Comparison of ENCODE assay signal across 29 mouse cellular contexts in genomic region chr9:107330791-107331190, GRCm38 (mm10). TPM values are rescaled to one million over a fixed set of nuclear protein-coding genes. Genes with fewer than 3 reads are reported as not detected.
DNase-seq lines count a peak whose midpoint lies in the region; ATAC-seq and TF ChIP-seq lines count a peak whose summit lies in the region.
"Had no signal": no experiment of that assay in that cellular context is flagged by ENCODE, and none has a peak within 500 bp of the region (broad histone marks: within the 10 kb centered on the region; RNA-seq: fewer than 3 reads in every experiment).

No protein-coding gene starts in this region.

- WGBS in kidney, adult 2 months: 58% methylated on average over 6 of the region's 6 CpGs
- 84% methylated on average over 6 of the region's 6 CpGs for WGBS in kidney, embryonic 14.5 days
- 80% methylated on average over 6 of the region's 6 CpGs for WGBS in kidney, embryonic 16.5 days

- ATAC-seq in kidney, embryonic 14.5 days (ENCODE audit: low FRiP score, low TSS enrichment): no peak
- no peak for ATAC-seq in kidney, embryonic 16.5 days (ENCODE audit: low FRiP score, low TSS enrichment)
- ATAC-seq: activated CD4-positive, CD25-positive, alpha-beta regulatory T cell, adult 4 months; CD4-positive, CD25-positive, alpha-beta regulatory T cell, adult 4 months; forebrain, embryonic 14.5 days; forebrain, embryonic 16.5 days; Patski had no signal

- no peak for TF ChIP-seq POLR2A in kidney, adult 2 months (IDR thresholded peaks at IDR 0.05; ENCODE audit: low read depth, low read length)

- no peaks in the 10 kb centered on the region for H3K9me3 ChIP-seq in kidney, embryonic 14.5 days (ENCODE audit: control insufficient read depth, low read length)
- H3K9me3 ChIP-seq in kidney, embryonic 16.5 days (ENCODE audit: low read length): no peaks in the 10 kb centered on the region
- H3K9me3 ChIP-seq: embryonic facial prominence, embryonic 13.5 days; embryonic facial prominence, embryonic 15.5 days; forebrain, embryonic 10.5 days; forebrain, embryonic 12.5 days; G1E had no signal

- H3K9ac ChIP-seq in kidney, embryonic 14.5 days (ENCODE audit: low read depth, low read length): no peak overlapping the region
- no peak overlapping the region for H3K9ac ChIP-seq in kidney, embryonic 16.5 days (replicated peaks; ENCODE audit: low read length)
- H3K9ac ChIP-seq: embryonic facial prominence, embryonic 13.5 days; embryonic facial prominence, embryonic 15.5 days; forebrain, embryonic 12.5 days had no signal

- no peaks in the 10 kb centered on the region for H3K27me3 ChIP-seq in kidney, adult 2 months (replicated peaks; ENCODE audit: control insufficient read depth, insufficient read depth, low read length)
- no peaks in the 10 kb centered on the region for H3K27me3 ChIP-seq in kidney, embryonic 14.5 days (ENCODE audit: control insufficient read depth, insufficient read depth, low read length)
- H3K27me3 ChIP-seq in kidney, embryonic 16.5 days (ENCODE audit: insufficient read depth, low read length): no peaks in the 10 kb centered on the region
- H3K27me3 ChIP-seq: CH12.LX; embryonic facial prominence, embryonic 13.5 days; embryonic facial prominence, embryonic 15.5 days; forebrain, embryonic 12.5 days; Patski had no signal

- H3K27ac ChIP-seq in kidney, adult 2 months (ENCODE audit: insufficient read depth, low read depth, low read length): no peak overlapping the region
- no peak overlapping the region for H3K27ac ChIP-seq in kidney, embryonic 14.5 days (ENCODE audit: low read depth, low read length)
- no peak overlapping the region for H3K27ac ChIP-seq in kidney, embryonic 16.5 days (ENCODE audit: low read length)
- peak overlapping the region; percentile 47 for H3K27ac ChIP-seq in brown adipose tissue, adult 24 weeks (replicated peaks; ENCODE audit: low read depth, low read length)
- H3K27ac ChIP-seq: embryonic facial prominence, embryonic 13.5 days; embryonic facial prominence, embryonic 15.5 days; forebrain, embryonic 10.5 days; forebrain, embryonic 12.5 days had no signal

- H3K4me1 ChIP-seq in kidney, adult 2 months (ENCODE audit: control insufficient read depth, insufficient read depth, low read length): peaks cover 18% of the 10 kb centered on the region
- no peaks in the 10 kb centered on the region for H3K4me1 ChIP-seq in kidney, embryonic 14.5 days (ENCODE audit: control insufficient read depth, insufficient read depth, low read length)
- H3K4me1 ChIP-seq in kidney, embryonic 16.5 days (ENCODE audit: insufficient read depth, low read length): peaks cover under 1% of the 10 kb centered on the region; the same call in 1 of the 2 replicates
- H3K4me1 ChIP-seq in brown adipose tissue, adult 24 weeks (ENCODE audit: control insufficient read depth, insufficient read depth, insufficient read length, low read length): peaks cover 21% of the 10 kb centered on the region
- H3K4me1 ChIP-seq: embryonic facial prominence, embryonic 13.5 days; embryonic facial prominence, embryonic 15.5 days; forebrain, embryonic 10.5 days; forebrain, embryonic 12.5 days had no signal

- no peak for TF ChIP-seq CTCF in kidney, adult 2 months (conservative IDR thresholded peaks at IDR 0.05; ENCODE audit: insufficient read depth, insufficient read length, low read depth, low read length)

- no peak overlapping the region for H3K4me3 ChIP-seq in kidney, adult 2 months (ENCODE audit: insufficient read depth, low read depth, low read length)
- no peak overlapping the region for H3K4me3 ChIP-seq in kidney, embryonic 14.5 days (ENCODE audit: low read length)
- no peak overlapping the region for H3K4me3 ChIP-seq in kidney, embryonic 16.5 days (ENCODE audit: low read length)
- H3K4me3 ChIP-seq in brown adipose tissue, adult 24 weeks (ENCODE audit: insufficient read depth, low read depth, low read length): no peak overlapping the region
- H3K4me3 ChIP-seq: embryonic facial prominence, embryonic 13.5 days; embryonic facial prominence, embryonic 15.5 days; erythroblast, embryonic 14.5 days; forebrain, embryonic 10.5 days; forebrain, embryonic 12.5 days had no signal

- no peaks in the 10 kb centered on the region for H3K36me3 ChIP-seq in kidney, adult 2 months (ENCODE audit: control insufficient read depth, insufficient read depth, low read length)
- H3K36me3 ChIP-seq in kidney, embryonic 14.5 days (ENCODE audit: control insufficient read depth, insufficient read depth, low read length): peaks cover 3% of the 10 kb centered on the region; the same call in 1 of the 2 replicates
- H3K36me3 ChIP-seq in kidney, embryonic 16.5 days (ENCODE audit: insufficient read depth, low read length): no peaks in the 10 kb centered on the region

- no peak overlapping the region for H3K4me2 ChIP-seq in kidney, embryonic 14.5 days (replicated peaks; ENCODE audit: low read depth, low read length)
- H3K4me2 ChIP-seq in kidney, embryonic 16.5 days (replicated peaks; ENCODE audit: low read depth, low read length): no peak overlapping the region
- H3K4me2 ChIP-seq: embryonic facial prominence, embryonic 13.5 days; embryonic facial prominence, embryonic 15.5 days; forebrain, embryonic 12.5 days had no signal

- DNase-seq in adrenal gland, postnatal 10 days: peak; percentile 36
- no peak for DNase-seq in adrenal gland, postnatal 14 days
- DNase-seq in kidney, adult 2 months: peak; percentile 79
- DNase-seq in kidney, postnatal 25 days: peak; percentile 51 to 69
- DNase-seq: adrenal gland, adult 8-10 months; adrenal gland, postnatal 36 days; B cell, adult 2 months; cerebellum, adult 11 months; cerebellum, adult 18-20 months; cerebellum, adult 8-10 months; cerebellum, adult 9-11 months; cerebellum, postnatal 14 days; cerebellum, postnatal 36 days; embryo, embryonic 11 days had no signal

RNA-seq across cellular contexts. Expression of gene Hemk1, which starts 7.4 kb away (rescaled TPM):
- total RNA-seq in adrenal gland, postnatal 10 days (2021): 10 to 100 TPM; 24.1 to 33.5 TPM
- total RNA-seq in adrenal gland, postnatal 14 days (2021): 23.1 and 23.9 TPM in 2 replicates
- 35.0 and 42.1 TPM in 2 replicates for polyA plus RNA-seq in kidney, adult 2 months (2012; rRNA removed)
- 9.7 and 11.3 TPM in 2 replicates for polyA plus RNA-seq in kidney, embryonic 14.5 days (2014; fragmentation: Nextera tagmentation; extraction: Ambion mirVana)
- polyA plus RNA-seq in kidney, embryonic 16.5 days (2015; fragmentation: Nextera tagmentation; extraction: Ambion mirVana): 12.6 and 13.2 TPM in 2 replicates
- 52.8 and 58.3 TPM in 2 replicates for polyA plus RNA-seq in brown adipose tissue, adult 24 weeks (2012; ENCODE audit: insufficient read depth, insufficient read length, missing spikeins)

RNA-seq across cellular contexts. Expression of gene 6430571L13Rik, which starts 9.6 kb away (rescaled TPM):
- total RNA-seq in adrenal gland, postnatal 10 days (2021): 10 to 100 TPM in 1 of 2 experiments, 1 to 10 TPM in 1; 4.0 to 10.9 TPM
- total RNA-seq in adrenal gland, postnatal 14 days (2021): 2.3 and 2.8 TPM in 2 replicates
- 6.1 and 7.4 TPM in 2 replicates for polyA plus RNA-seq in kidney, adult 2 months (2012; rRNA removed)
- polyA plus RNA-seq in kidney, embryonic 14.5 days (2014; fragmentation: Nextera tagmentation; extraction: Ambion mirVana): 0.31 and 0.43 TPM in 2 replicates
- polyA plus RNA-seq in kidney, embryonic 16.5 days (2015; fragmentation: Nextera tagmentation; extraction: Ambion mirVana): 0.82 and 1.2 TPM in 2 replicates
- 8.8 and 22.5 TPM in 2 replicates for polyA plus RNA-seq in brown adipose tissue, adult 24 weeks (2012; ENCODE audit: insufficient read depth, insufficient read length, missing spikeins)
- polyA plus RNA-seq: erythroblast, embryonic 14.5 days had no signal

RNA-seq across cellular contexts. Expression of gene Cish, which starts 35.0 kb away (rescaled TPM):
- 10 to 100 TPM; 36.9 to 45.3 TPM for total RNA-seq in adrenal gland, postnatal 10 days (2021)
- 20.5 and 63.5 TPM in 2 replicates for total RNA-seq in adrenal gland, postnatal 14 days (2021)
- polyA plus RNA-seq in kidney, adult 2 months (2012; rRNA removed): 49.7 and 69.1 TPM in 2 replicates
- polyA plus RNA-seq in kidney, embryonic 14.5 days (2014; fragmentation: Nextera tagmentation; extraction: Ambion mirVana): 6.3 and 7.1 TPM in 2 replicates
- 19.5 and 19.9 TPM in 2 replicates for polyA plus RNA-seq in kidney, embryonic 16.5 days (2015; fragmentation: Nextera tagmentation; extraction: Ambion mirVana)
- polyA plus RNA-seq in brown adipose tissue, adult 24 weeks (2012; ENCODE audit: insufficient read depth, insufficient read length, missing spikeins): 23.1 and 44.9 TPM in 2 replicates

RNA-seq across cellular contexts. Expression of gene Mapkapk3, which starts 41.1 kb away (rescaled TPM):
- total RNA-seq in adrenal gland, postnatal 10 days (2021): 10 to 100 TPM; 28.6 to 29.5 TPM
- 34.9 and 42.8 TPM in 2 replicates for total RNA-seq in adrenal gland, postnatal 14 days (2021)
- 24.3 and 25.7 TPM in 2 replicates for polyA plus RNA-seq in kidney, adult 2 months (2012; rRNA removed)
- polyA plus RNA-seq in kidney, embryonic 14.5 days (2014; fragmentation: Nextera tagmentation; extraction: Ambion mirVana): 3.8 and 6.5 TPM in 2 replicates
- polyA plus RNA-seq in kidney, embryonic 16.5 days (2015; fragmentation: Nextera tagmentation; extraction: Ambion mirVana): 9.4 and 11.3 TPM in 2 replicates
- polyA plus RNA-seq in brown adipose tissue, adult 24 weeks (2012; ENCODE audit: insufficient read depth, insufficient read length, missing spikeins): 18.4 and 23.6 TPM in 2 replicates
